Mouse (Mus musculus): ENCODE results near the gene Fbxw10.

The Fbxw10 gene

GRCm38 (mm10) chr11:62846961-62847654 lies at the start of gene Fbxw10:
Gene Fbxw10 (plus strand): TSS chr11:62847069.
- peak; percentile 16 for DNase-seq (ENCODE audit: low read depth, low spot score)

- DNase-seq (ENCODE audit: low read depth, low spot score) = no peak
These were observed 42.8 kb upstream of the Fbxw10 start for GRCm38 (mm10) chr11:62804119-62804518.

GRCm38 (mm10) chr11:62807965-62808364 lies 38.9 kb upstream of the Fbxw10 start:
- no peak for DNase-seq (ENCODE audit: low read depth, low spot score)

GRCm38 (mm10) chr11:62809201-62809600 lies 37.7 kb upstream of the Fbxw10 start:
- DNase-seq (ENCODE audit: low read depth, low spot score) = no peak

- no peak for DNase-seq (ENCODE audit: low read depth, low spot score)
These were observed 34.6 kb upstream of the Fbxw10 start for GRCm38 (mm10) chr11:62812268-62812667.

GRCm38 (mm10) chr11:62813497-62813896 lies 33.4 kb upstream of the Fbxw10 start:
- no peak for DNase-seq (ENCODE audit: low read depth, low spot score)

- no peak for DNase-seq (ENCODE audit: low read depth, low spot score)
These were observed 32.8 kb upstream of the Fbxw10 start for GRCm38 (mm10) chr11:62813970-62814624.

GRCm38 (mm10) chr11:62814625-62815024 lies 32.2 kb upstream of the Fbxw10 start:
- no peak for DNase-seq (ENCODE audit: low read depth, low spot score)

GRCm38 (mm10) chr11:62815438-62815837 lies 31.4 kb upstream of the Fbxw10 start:
- no peak for DNase-seq (ENCODE audit: low read depth, low spot score)

- DNase-seq (ENCODE audit: low read depth, low spot score) = no peak
These were observed 30.3 kb upstream of the Fbxw10 start for GRCm38 (mm10) chr11:62816591-62816990.

- DNase-seq (ENCODE audit: low read depth, low spot score) = no peak
These were observed 27.7 kb upstream of the Fbxw10 start for GRCm38 (mm10) chr11:62819059-62819686.

- DNase-seq (ENCODE audit: low read depth, low spot score) = peak; percentile 19
These were observed 26.8 kb upstream of the Fbxw10 start, which contains the start of gene Trim16 for GRCm38 (mm10) chr11:62820059-62820541. Gene Trim16 (plus strand): TSS chr11:62820231.

GRCm38 (mm10) chr11:62820661-62821437 lies 26.0 kb upstream of the Fbxw10 start:
- no peak for DNase-seq (ENCODE audit: low read depth, low spot score)

- DNase-seq (ENCODE audit: low read depth, low spot score) = no peak
These were observed 25.0 kb upstream of the Fbxw10 start for GRCm38 (mm10) chr11:62821893-62822292.

GRCm38 (mm10) chr11:62824211-62824610 lies 22.7 kb upstream of the Fbxw10 start:
- no peak for DNase-seq (ENCODE audit: low read depth, low spot score)

GRCm38 (mm10) chr11:62825222-62826105 lies 21.4 kb upstream of the Fbxw10 start:
- no peak for DNase-seq (ENCODE audit: low read depth, low spot score)

GRCm38 (mm10) chr11:62826106-62826733 lies 20.6 kb upstream of the Fbxw10 start:
- no peak for DNase-seq (ENCODE audit: low read depth, low spot score)

- DNase-seq (ENCODE audit: low read depth, low spot score) = no peak
These were observed 19.7 kb upstream of the Fbxw10 start for GRCm38 (mm10) chr11:62827135-62827534.

- DNase-seq (ENCODE audit: low read depth, low spot score) = no peak
These were observed 19.0 kb upstream of the Fbxw10 start for GRCm38 (mm10) chr11:62827911-62828310.

- DNase-seq (ENCODE audit: low read depth, low spot score) = no peak
These were observed 16.5 kb upstream of the Fbxw10 start for GRCm38 (mm10) chr11:62830387-62830786.

Measured in retina, postnatal 7 days (tissue).